Mouse (Mus musculus): ENCODE measurements at regions not wholly inside any gene's neighbourhood (a gene's known extent, or its start where the extent isn't known, plus 50 kb on each side); places are given as distances from the start of the nearest gene placed in this dataset.

DNA sequence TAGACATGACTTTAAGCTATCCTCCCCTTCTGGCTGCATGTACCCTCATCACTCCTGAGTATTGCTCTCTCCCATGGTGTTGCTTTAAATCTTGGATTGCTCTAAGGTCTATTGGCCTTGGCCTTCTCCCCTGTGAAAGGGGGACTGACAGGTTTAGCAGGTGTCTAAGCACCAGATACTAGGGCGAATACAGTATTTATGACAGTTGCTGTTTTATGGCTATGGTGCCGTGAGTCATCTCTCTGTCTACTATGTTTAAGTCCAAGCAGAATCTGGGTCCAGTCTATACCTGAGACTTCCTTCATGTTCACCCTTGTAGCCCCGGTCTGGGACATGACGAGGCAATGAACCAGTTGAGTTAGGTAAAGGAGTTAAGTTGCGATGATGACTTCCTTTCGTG is 212.3 kb upstream of the Id2 start:
- TF ChIP-seq MAFK (IDR thresholded peaks at IDR 0.05; ENCODE audit: insufficient read depth, low read depth, low read length) (no peak), HCFC1 (IDR thresholded peaks at IDR 0.05; ENCODE audit: borderline replicate concordance, insufficient read depth, low read length) (no peak), ZC3H11A (IDR thresholded peaks at IDR 0.05; ENCODE audit: borderline replicate concordance, low read depth, low read length) (no peak), CHD2 (IDR thresholded peaks at IDR 0.05; ENCODE audit: low read depth, low read length) (no peak)
